Mouse (Mus musculus) bone marrow, adult 2 months (tissue): Measurements from ENCODE around the gene Gnmt.
A peak's percentile ranks its signal among the peaks of the same experiment; 100 is the strongest.

Experiments used
- CTCF ChIP-seq: fragments of 200-500 bp; IDR thresholded peaks from 2 replicates; pipeline ENCODE4 v1.5.1; 2011; ENCODE audit warnings: low read length, control low read depth; ENCODE audit not compliant: control insufficient read depth, insufficient read depth
- POLR2A ChIP-seq: fragments of 200-500 bp; IDR thresholded peaks from 2 replicates; pipeline ENCODE4 v1.6.1; 2011; ENCODE audit warnings: low read depth, mild to moderate bottlenecking, control low read depth, low read length, borderline replicate concordance; ENCODE audit not compliant: control insufficient read depth

DNA sequence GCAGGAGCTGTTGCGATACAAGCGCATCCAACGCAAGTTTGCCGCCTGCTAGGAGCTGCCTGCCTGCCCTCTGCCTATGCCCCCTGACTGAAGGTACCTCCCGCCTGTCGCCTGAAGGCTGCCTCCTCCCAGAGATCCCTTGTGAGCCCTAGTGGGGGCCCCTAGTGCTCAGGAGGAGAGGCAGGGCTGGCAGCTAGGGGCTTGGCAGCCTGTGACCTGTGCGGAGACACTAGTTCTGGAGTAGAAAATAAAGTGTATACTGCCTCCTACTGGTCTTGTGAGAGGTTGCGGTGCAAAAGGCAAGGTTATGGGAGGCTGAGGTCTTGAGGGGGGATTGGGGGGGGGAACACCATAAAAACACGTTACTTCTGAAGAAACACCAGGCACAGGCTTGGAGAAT, 3.7 kb downstream of the Gnmt start:
- TF ChIP-seq CTCF (peak; percentile 49; the same call in 1 of the 2 replicates), POLR2A (no peak)
